ENCODE assay signal across 1 mouse cellular context in the genomic region with DNA sequence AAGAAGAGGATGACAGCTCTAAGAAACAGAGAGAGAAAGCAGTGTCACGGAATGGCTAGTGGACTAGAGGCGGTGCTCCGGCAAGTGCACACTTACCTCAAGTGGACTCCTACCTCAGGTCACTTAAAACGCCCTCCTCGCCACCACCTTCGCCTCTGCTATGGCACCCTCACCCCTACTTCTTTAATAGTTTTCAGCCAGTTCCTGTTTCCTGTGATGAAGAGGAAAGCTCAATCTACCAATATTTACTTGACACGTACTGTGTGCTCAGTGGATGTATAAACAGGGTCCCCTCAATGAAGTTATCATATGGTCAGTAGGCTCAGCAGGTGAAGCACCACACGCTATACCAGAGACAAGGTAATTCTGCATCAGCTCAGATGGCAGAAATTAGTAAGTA.
TF ChIP-seq lines count a peak whose summit lies in the region.

No protein-coding gene starts in this region.

TF ChIP-seq in MEL, 35 proteins besides CTCF, POLR2A, EP300 and RAD21:
- peak; percentile 73 for TF ChIP-seq SIN3A (IDR thresholded peaks at IDR 0.05; ENCODE audit: low read length)
- no peak for TF ChIP-seq ZNF384 (IDR thresholded peaks at IDR 0.05; ENCODE audit: low read depth, low read length)
- TF ChIP-seq TBP (IDR thresholded peaks at IDR 0.05; ENCODE audit: low read depth, low read length), result peak; percentile 69; the same call in 1 of the 2 replicates
- TF ChIP-seq ZMIZ1 (IDR thresholded peaks at IDR 0.05; ENCODE audit: low read depth, low read length), result peak; percentile 32; the same call in 1 of the 2 replicates
- TF ChIP-seq POLR2AphosphoS5 (IDR thresholded peaks at IDR 0.05; ENCODE audit: borderline replicate concordance, low read depth, low read length), result no peak
- no peak for TF ChIP-seq E2F4 (IDR thresholded peaks at IDR 0.05; ENCODE audit: borderline replicate concordance, low read depth, low read length)
- TF ChIP-seq ELF1 (IDR thresholded peaks at IDR 0.05; ENCODE audit: low read depth, low read length), result peak; percentile 52; the same call in 1 of the 2 replicates
- no peak for TF ChIP-seq MYB (IDR thresholded peaks at IDR 0.05; ENCODE audit: low read depth, low read length)
- TF ChIP-seq NELFE (IDR thresholded peaks at IDR 0.05; ENCODE audit: low read depth, low read length), result peak; percentile 59
- TF ChIP-seq SMC3 (IDR thresholded peaks at IDR 0.05; ENCODE audit: low read depth, low read length), result no peak
- TF ChIP-seq GABPA (IDR thresholded peaks at IDR 0.05; ENCODE audit: low read depth, low read length), result no peak
- TF ChIP-seq JUND (IDR thresholded peaks at IDR 0.05; ENCODE audit: low read depth, low read length), result no peak
